Mouse (Mus musculus): Measurements from ENCODE around the gene Samt2. TPM values are rescaled to one million over a fixed set of nuclear protein-coding genes. Genes with fewer than 3 reads are reported as not detected.
"Not testable (repeated sequence)": the region's sequence is repeated elsewhere in the genome, so short reads cannot be mapped to it uniquely, and the experiment has no call there.

Samt2 gene
- total RNA-seq (2021): not detected
- long read RNA-seq, experiment 1: 0 reads
- long read RNA-seq, experiment 2: 0 reads

DNA sequence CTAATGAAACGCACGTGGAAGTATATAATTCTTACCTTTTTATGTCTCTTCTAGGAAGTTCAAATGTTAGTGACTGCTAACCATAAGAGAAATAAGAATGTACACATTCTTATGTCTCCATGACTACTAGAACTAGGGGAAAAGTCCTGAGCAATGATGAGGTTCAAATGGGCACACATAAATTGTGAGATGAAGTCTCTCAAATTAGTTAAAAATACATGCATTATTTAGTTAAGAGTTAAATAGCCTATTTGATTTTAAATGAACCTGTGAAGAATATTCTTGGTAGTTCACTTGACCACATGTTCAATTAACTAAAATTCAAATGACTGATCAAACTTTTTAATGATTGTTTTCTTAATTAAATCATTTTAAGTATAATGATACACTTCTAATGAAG, at the start of gene Samt2:
Gene Samt2, minus strand, starts transcription at position 101 of the 400 bp plus-strand sequence.
- not testable (repeated sequence) for DNase-seq (ENCODE audit: low spot score in 2 of 2)

Other genes with a start within 250 kb of the Samt2 start
- not detected for gene 4930524N10Rik, start 236.0 kb downstream of the Samt2 start, total RNA-seq (2021)
- not detected for gene Samt4, start 97.4 kb downstream of the Samt2 start, total RNA-seq (2021)